Mouse (Mus musculus) cortical plate, adult 2 months (tissue): ENCODE results near the gene Rab22a.

ENCODE experiments used
- CTCF ChIP-seq: fragments of 200-500 bp; IDR thresholded peaks from 2 replicates; pipeline ENCODE4 v1.5.1; 2011; ENCODE audit warnings: mild to moderate bottlenecking, control low read depth, low read length; ENCODE audit not compliant: insufficient read depth; ENCODE audit errors: extremely low read depth
- POLR2A ChIP-seq: fragments of 200-500 bp; IDR thresholded peaks from 2 replicates; pipeline ENCODE4 v1.6.1; 2011; ENCODE audit warnings: mild to moderate bottlenecking, low read length, control low read depth; ENCODE audit not compliant: insufficient read depth; ENCODE audit errors: extremely low read depth

DNA sequence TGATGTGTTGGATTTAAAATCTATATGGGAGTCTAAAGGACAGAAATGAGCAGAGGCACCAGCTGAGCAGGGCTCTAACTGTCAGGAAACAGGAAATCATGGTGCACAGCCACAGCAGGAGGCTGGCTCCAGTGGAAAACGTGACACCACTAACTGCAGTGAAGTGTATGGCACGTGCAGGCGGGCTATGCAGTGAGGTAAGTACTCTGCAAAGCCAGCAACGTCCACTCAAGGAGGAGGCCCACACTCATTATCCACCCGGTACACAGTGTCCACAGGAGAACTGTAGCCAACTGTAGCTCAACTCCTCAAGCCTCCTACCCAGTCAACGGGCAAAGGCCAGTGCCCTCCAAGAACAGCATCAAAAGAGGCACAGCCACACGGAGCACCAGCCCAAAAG is 34.9 kb upstream of the Rab22a start:
- TF ChIP-seq POLR2A, result no peak
- no peak for TF ChIP-seq CTCF
